Mouse (Mus musculus): ENCODE results near the gene Foxl2. TPM values are rescaled to one million over a fixed set of nuclear protein-coding genes. Genes with fewer than 3 reads are reported as not detected.
A peak's percentile ranks its signal among the peaks of the same experiment; 100 is the strongest.

Gene Foxl2
- polyA plus RNA-seq, 1 experiment from 2014 or later = not detected

DNA sequence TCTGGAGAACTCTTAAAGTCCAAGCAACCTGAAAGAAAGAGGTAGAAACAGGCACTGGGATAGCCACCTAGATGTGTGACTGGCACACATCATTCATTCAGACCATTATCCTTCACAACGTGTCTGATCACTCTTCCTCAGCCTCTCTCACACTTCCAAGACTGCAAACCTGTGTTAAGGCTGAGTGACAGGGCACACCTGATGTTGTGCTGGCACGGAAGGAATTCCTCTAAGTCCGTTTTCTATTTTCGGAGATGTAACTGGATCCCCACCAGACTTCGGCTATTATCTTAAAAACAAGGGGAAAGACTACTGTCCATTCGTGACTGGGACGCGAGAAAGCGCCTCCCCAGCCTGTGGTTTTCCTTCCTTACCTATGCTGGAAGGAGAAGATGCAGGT, 1.3 kb upstream of the Foxl2 start:
- H3K9ac ChIP-seq = no peak overlapping the region
- 5% methylated on average over 9 of the region's 9 CpGs for whole genome bisulfite sequencing
- H3K4me3 ChIP-seq = no peak overlapping the region
- peaks cover 36% of the 10 kb centered on the region for H3K4me1 ChIP-seq (replicated peaks)
- no peak overlapping the region for H3K27ac ChIP-seq
- H3K4me2 ChIP-seq = no peak overlapping the region
- ATAC-seq (replicated peaks; ENCODE audit: insufficient number of reproducible peaks, insufficient read depth, low FRiP score, low read depth) = no peak
- H3K9me3 ChIP-seq (replicated peaks) = no peaks in the 10 kb centered on the region
- H3K36me3 ChIP-seq = no peaks in the 10 kb centered on the region
- peaks cover 90% of the 10 kb centered on the region for H3K27me3 ChIP-seq

DNA sequence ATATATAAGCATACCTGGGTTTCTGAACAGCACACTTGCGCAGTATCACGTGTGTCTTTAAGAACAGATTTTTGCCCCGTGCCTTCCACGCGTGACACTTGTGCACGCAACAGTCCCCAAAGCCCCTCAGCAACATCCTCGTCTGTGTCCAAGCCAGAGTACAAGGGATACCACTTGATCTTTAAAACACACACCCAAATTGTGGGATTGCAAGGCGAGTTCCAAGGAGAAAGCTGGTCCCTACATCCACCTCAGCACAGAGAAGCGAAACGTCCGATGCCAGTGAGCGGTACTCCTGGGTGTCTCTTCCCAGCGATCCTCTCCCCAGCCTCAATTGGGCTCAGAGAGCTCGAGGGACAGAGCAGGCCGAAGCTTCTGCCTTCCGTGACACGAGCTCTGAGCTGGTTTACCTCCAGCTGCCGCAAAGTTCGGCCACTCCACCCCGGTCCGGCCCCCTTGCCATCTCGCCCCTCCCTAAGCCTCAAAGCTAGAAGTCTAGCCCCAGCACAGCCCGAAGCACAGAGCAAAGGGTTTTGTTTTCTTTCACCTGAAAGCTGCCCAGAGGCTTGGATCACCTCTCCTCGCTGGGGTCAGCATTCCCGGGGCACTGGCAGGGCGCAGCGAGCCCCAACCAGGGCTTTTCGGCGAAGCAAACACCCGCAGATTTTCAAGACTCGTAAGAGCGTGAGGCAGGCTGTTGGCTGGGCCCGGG, 541 bp upstream of the Foxl2 start:
- peak overlapping the region; percentile 53 for H3K4me3 ChIP-seq
- H3K9ac ChIP-seq = no peak overlapping the region
- H3K9me3 ChIP-seq (replicated peaks) = no peaks in the 10 kb centered on the region
- peaks cover 36% of the 10 kb centered on the region for H3K4me1 ChIP-seq (replicated peaks)
- H3K4me2 ChIP-seq = peak overlapping the region; percentile 93
- H3K36me3 ChIP-seq = no peaks in the 10 kb centered on the region
- WGBS = 2% methylated on average over 33 of the region's 33 CpGs
- peaks cover 91% of the 10 kb centered on the region for H3K27me3 ChIP-seq
- no peak for ATAC-seq (replicated peaks; ENCODE audit: insufficient number of reproducible peaks, insufficient read depth, low FRiP score, low read depth)
- H3K27ac ChIP-seq = no peak overlapping the region

DNA sequence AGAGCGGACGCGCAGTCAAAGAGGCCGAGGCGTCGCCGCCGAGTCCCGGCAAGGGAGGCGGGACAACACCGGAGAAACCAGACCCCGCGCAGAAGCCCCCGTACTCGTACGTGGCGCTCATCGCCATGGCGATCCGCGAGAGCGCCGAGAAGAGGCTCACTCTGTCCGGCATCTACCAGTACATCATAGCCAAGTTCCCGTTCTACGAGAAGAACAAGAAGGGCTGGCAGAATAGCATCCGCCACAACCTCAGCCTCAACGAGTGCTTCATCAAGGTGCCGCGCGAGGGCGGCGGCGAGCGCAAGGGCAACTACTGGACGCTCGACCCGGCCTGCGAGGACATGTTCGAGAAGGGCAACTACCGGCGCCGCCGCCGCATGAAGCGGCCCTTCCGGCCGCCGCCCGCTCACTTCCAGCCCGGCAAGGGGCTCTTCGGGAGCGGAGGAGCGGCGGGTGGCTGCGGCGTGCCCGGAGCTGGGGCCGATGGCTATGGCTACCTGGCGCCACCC, 682 bp downstream of the Foxl2 start:
- Histone ChIP-seq H3K4me2 (peak overlapping the region; percentile 93), H3K9me3 (replicated peaks) (no peaks in the 10 kb centered on the region), H3K27ac (no peak overlapping the region), H3K4me3 (peak overlapping the region; percentile 53), H3K36me3 (no peaks in the 10 kb centered on the region), H3K9ac (peak overlapping the region; percentile 37; the same call in 1 of the 2 replicates), H3K4me1 (replicated peaks) (peaks cover 36% of the 10 kb centered on the region), H3K27me3 (peaks cover 93% of the 10 kb centered on the region)
- under 1% methylated on average over 53 of the region's 60 CpGs for WGBS
- ATAC-seq (replicated peaks; ENCODE audit: insufficient number of reproducible peaks, insufficient read depth, low FRiP score, low read depth) = 0 out of 2 replicates have a peak, but pooled peaks have one; percentile 23

DNA sequence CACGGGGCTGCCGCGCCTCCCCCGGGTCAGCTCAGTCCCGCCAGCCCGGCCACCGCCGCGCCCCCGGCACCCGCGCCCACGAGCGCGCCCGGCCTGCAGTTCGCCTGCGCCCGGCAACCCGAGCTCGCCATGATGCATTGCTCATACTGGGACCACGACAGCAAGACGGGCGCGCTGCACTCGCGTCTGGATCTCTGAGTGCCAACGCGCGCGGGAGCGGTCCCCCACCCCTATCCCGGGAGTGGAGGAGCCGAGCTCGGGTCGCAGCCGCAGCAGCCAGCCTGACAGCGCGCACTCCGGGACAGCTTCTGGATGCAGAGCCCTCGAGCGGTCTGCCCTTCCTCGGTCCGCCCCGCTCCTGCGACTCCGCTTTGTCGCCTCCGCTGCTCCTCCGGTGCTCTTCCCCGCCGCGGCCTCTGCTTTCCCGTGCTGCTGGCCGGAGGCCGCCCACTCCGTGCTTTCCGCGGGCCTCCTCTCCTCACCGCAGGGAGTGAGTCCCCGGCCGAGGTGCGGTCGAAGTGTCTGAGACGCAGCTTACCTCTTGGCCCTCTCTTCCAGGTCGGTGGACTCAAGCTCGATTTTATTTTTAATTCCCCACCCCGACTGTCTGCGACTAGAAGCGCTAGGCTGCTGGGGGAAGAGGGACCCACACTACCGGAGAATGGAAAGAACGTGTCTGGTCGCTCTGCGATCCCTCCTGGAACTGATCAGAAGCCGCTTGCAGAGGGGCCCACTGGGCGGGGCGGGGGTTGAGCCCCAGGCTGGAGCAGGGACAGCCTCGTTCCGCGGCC, 1.7 kb downstream of the Foxl2 start:
- H3K4me1 ChIP-seq (replicated peaks) = peaks cover 36% of the 10 kb centered on the region
- no peaks in the 10 kb centered on the region for H3K36me3 ChIP-seq
- no peak overlapping the region for H3K27ac ChIP-seq
- H3K4me2 ChIP-seq = peak overlapping the region; percentile 93
- peak overlapping the region; percentile 53 for H3K4me3 ChIP-seq
- ATAC-seq (replicated peaks; ENCODE audit: insufficient number of reproducible peaks, insufficient read depth, low FRiP score, low read depth) = peak; percentile 20
- peaks cover 93% of the 10 kb centered on the region for H3K27me3 ChIP-seq
- H3K9ac ChIP-seq = no peak overlapping the region
- 2% methylated on average over 80 of the region's 80 CpGs for WGBS
- no peaks in the 10 kb centered on the region for H3K9me3 ChIP-seq (replicated peaks)

DNA sequence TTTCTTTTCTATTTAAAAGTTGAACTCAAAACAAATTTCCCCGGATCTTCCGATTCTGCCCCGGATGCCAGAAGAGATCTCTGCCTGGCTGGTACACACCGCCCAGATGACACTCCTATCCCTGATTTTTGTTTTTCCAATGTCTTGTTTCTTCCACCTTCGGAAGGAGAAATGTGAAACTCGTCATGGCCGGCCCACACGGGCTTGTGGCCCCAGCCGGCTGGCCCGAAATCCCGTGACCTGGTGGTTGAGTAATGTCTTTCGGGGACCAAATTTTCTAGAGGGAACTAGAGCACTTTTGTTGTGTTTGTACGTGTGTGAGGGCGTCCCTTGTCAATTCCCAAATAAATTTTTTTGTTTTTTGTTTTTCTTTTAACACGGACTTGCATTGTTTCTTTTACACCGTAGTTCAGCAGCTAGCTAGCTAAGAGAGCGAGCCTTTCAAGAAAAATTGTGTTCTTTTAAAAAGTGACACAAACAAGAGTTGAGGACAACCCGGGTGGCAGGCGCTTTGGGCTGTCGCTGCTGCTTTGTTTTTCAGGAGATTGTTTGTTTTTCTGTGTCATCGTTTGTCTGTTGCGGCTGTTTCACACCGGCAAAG, 2.8 kb downstream of the Foxl2 start:
- ATAC-seq (replicated peaks; ENCODE audit: insufficient number of reproducible peaks, insufficient read depth, low FRiP score, low read depth) = no peak
- no peak overlapping the region for H3K27ac ChIP-seq
- no peak overlapping the region for H3K4me3 ChIP-seq
- no peak overlapping the region for H3K4me2 ChIP-seq
- peaks cover 31% of the 10 kb centered on the region for H3K4me1 ChIP-seq (replicated peaks)
- whole genome bisulfite sequencing = 2% methylated on average over 23 of the region's 23 CpGs
- no peaks in the 10 kb centered on the region for H3K36me3 ChIP-seq
- H3K27me3 ChIP-seq = peaks cover 93% of the 10 kb centered on the region
- no peak overlapping the region for H3K9ac ChIP-seq
- no peaks in the 10 kb centered on the region for H3K9me3 ChIP-seq (replicated peaks)

DNA sequence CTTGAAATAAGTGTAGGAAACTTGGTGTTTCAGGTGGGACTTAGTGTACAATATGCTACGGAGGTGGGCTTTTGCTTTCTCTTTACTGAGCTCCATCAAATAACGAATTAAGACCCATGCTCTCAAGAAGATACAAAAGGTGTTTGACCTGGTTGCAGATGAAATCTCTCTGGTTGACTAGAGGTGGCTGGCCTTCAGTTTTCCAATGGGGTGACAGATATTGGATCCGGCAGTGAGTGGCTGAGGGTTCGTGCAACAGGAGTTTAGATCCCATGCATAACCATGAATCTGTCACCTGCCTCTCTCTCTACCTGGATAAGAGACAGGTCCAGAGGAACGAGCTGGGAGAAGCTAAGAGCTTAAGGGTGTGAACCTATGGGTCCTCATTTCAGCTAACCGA, 3.5 kb downstream of the Foxl2 start:
- Histone ChIP-seq H3K9ac (no peak overlapping the region), H3K27me3 (peaks cover 93% of the 10 kb centered on the region), H3K4me1 (replicated peaks) (peaks cover 31% of the 10 kb centered on the region), H3K4me3 (no peak overlapping the region), H3K9me3 (replicated peaks) (no peaks in the 10 kb centered on the region), H3K27ac (no peak overlapping the region), H3K4me2 (no peak overlapping the region), H3K36me3 (no peaks in the 10 kb centered on the region)
- WGBS = 9% methylated on average over 6 of the region's 6 CpGs
- no peak for ATAC-seq (replicated peaks; ENCODE audit: insufficient number of reproducible peaks, insufficient read depth, low FRiP score, low read depth)

DNA sequence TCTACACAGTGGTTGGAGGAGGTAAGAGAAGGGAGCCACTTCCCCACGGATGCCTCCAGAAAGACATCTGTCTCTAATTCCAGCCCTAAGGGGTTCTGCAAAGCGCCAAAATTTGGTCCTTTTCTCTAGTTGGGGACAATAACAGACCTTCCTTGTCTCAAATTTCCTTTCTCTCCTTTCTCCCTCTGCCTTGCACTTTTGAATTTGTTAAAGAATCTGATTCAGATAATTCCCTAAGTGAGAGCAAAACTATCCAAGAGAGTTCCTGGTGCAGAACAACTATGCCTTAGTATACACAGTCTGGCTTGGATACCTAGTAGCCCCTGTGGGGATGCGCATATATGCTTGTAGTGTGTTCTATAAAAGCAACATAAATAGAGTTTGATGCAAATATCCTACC, 4.8 kb downstream of the Foxl2 start:
- WGBS = 35% methylated on average over 3 of the region's 3 CpGs
- Histone ChIP-seq H3K4me3 (no peak overlapping the region), H3K36me3 (no peaks in the 10 kb centered on the region), H3K27me3 (peaks cover 92% of the 10 kb centered on the region), H3K9me3 (replicated peaks) (no peaks in the 10 kb centered on the region), H3K4me2 (no peak overlapping the region), H3K9ac (no peak overlapping the region), H3K27ac (no peak overlapping the region), H3K4me1 (replicated peaks) (peaks cover 26% of the 10 kb centered on the region)
- no peak for ATAC-seq (replicated peaks; ENCODE audit: insufficient number of reproducible peaks, insufficient read depth, low FRiP score, low read depth)

DNA sequence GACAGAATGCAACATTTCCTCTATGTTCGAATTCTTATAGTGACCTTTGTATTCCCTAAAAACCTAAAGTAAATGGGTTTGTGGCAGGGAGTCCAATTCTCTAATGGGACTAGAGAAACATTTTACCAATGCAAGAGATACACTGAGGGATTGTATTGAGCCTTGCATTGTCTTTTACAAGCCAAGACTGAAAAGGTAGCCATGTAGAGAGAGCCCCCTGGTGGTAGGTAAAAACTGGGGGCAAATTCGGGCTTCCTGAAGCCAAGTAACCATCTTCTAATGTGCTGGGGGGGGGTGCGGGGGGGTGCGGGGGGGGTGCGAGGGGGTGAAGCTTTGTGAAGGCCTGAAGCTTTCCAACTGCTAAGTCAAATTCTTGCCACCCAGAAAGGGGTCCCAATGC, 5.3 kb downstream of the Foxl2 start:
- peaks cover 92% of the 10 kb centered on the region for H3K27me3 ChIP-seq
- H3K4me2 ChIP-seq = no peak overlapping the region
- ATAC-seq (replicated peaks; ENCODE audit: insufficient number of reproducible peaks, insufficient read depth, low FRiP score, low read depth) = no peak
- WGBS = 20% methylated on average over 5 of the region's 5 CpGs
- no peaks in the 10 kb centered on the region for H3K9me3 ChIP-seq (replicated peaks)
- H3K27ac ChIP-seq = no peak overlapping the region
- no peak overlapping the region for H3K4me3 ChIP-seq
- H3K4me1 ChIP-seq (replicated peaks) = peaks cover 23% of the 10 kb centered on the region
- no peak overlapping the region for H3K9ac ChIP-seq
- H3K36me3 ChIP-seq = no peaks in the 10 kb centered on the region

DNA sequence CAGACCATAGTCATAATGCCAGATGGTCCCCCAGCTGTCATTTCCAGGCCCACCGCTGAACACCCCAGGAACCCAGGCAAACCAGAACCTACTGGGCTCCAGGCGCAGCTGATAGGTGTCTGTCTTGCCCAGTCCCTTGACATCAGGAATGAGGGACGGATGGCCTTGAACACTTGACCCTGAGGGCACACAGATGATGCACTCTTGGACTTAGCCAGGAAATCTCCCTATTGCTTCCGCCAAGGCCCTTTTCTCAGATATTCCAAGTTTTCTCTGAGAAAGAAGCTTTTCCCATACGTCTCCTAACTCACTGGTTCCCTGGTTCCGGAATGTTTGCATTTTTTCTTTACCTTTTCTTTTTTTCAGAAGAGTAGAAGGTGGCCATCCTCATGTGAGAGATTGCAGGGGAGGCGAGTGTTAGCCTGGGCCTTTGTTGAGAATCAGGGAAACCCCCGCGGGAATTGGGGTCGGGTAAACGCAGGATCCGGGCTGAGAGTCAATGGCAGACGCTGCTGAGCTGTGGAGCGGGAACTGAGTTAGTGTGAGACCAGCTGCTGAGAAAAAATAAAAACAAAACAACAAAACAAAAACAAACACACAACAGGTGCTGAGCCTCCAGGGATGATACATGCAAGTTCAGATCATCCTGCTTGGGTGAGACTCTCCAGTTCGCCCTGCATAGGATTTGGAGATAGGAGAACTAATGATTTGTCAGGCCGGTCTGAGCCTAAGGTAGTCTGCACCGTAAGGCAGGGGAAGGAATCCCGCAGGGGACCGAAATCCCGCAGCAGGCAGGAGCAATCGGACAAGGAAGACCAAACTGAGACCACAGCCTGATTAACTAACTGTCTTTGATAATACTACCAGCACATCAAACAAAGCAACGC, 6.7 kb downstream of the Foxl2 start:
- no peaks in the 10 kb centered on the region for H3K9me3 ChIP-seq (replicated peaks)
- ATAC-seq (replicated peaks; ENCODE audit: insufficient number of reproducible peaks, insufficient read depth, low FRiP score, low read depth) = no peak
- no peak overlapping the region for H3K4me3 ChIP-seq

DNA sequence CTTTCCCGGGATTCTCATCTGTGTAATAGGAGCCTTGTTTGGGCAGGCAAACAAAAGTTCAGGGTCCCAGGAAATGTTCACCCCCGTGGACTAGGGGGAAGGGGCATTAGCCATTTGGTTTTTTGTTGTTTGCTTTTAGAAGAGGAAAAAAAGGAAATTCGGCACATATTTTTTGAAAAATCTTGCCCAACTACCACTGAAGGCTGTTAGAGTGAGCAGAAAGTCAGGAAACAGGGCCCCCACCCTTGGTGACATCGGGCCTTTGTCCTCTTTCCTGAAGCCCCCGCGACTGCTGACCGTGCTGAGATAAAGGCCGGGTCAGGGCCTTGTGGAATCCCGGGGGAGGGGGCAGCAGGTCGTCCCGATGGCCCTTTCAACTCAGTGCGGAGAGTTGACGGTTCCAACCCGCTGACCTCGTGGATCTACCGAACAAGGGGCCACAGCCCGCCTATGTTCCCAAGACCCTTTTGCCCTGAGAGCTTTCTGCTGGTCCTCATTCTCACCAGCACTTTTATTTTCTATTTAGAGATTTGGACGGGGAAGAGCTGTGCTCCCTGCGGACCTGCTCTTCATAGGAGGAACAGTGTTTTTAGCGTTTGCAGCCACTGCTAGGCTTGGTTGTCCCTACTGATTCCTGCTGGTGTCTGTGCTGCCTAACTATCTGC, 7.5 kb downstream of the Foxl2 start:
- Histone ChIP-seq H3K27ac (no peak overlapping the region), H3K4me3 (no peak overlapping the region), H3K9me3 (replicated peaks) (no peaks in the 10 kb centered on the region), H3K36me3 (no peaks in the 10 kb centered on the region), H3K4me2 (no peak overlapping the region), H3K4me1 (replicated peaks) (0 out of 2 replicates have a peak, but pooled peaks cover 4% of the 10 kb centered on the region), H3K9ac (no peak overlapping the region), H3K27me3 (peaks cover 96% of the 10 kb centered on the region)
- ATAC-seq (replicated peaks; ENCODE audit: insufficient number of reproducible peaks, insufficient read depth, low FRiP score, low read depth) = no peak
- WGBS = 1% methylated on average over 20 of the region's 20 CpGs

More for the DNA sequence above, 6.7 kb downstream of the Foxl2 start:
- WGBS = 11% methylated on average over 22 of the region's 22 CpGs
- Histone ChIP-seq H3K4me2 (no peak overlapping the region), H3K36me3 (no peaks in the 10 kb centered on the region), H3K27ac (no peak overlapping the region), H3K9ac (no peak overlapping the region), H3K27me3 (peaks cover 89% of the 10 kb centered on the region), H3K4me1 (replicated peaks) (peaks cover 8% of the 10 kb centered on the region)

All from heart, embryonic 15.5 days (tissue).